Mouse (Mus musculus): Measurements from ENCODE around the gene Slc7a4.

Gene Slc7a4

DNA sequence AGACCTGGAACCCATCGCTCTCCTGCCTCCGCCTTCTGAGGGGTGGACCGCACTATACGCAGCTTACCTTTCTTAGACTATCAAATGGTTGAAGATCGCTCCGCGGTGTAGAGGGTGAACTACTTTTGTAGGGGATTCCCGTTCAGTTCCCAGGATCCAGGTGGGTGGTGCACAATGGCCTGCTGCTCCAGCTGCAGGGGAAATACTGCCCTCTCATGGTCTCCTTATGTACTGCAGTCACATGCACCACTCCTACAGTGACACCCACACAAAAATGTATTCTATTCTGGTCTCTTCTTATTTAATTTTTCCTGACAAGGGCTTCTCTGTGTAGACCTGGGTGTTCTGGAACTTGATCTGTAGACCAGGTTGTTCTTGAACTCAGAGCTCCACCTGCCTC lies at the start of gene Slc7a4:
Gene Slc7a4, minus strand, starts transcription at position 151 of the 400 bp plus-strand sequence.
- in situ Hi-C loops (cut with MboI, MseI): no loop called here

DNA sequence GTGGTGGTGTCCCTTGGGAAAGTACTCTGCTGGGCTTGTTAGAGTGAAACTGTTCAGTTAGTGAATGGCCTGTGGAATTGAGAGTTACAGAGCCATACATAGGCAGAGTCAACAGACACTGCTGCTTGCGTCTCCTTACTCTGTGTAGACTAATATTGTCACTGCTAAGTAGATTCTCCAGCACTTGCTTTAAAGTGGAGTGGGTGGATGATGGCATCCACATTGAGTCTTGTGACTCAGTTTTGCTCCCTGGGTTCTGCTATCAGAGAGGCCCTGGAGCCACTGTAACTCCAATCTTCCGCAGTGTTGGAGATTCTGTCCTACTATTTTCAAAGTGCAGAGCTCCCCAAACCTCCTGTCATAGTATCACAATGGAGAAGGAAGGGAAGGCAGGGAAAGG lies 49.6 kb upstream of the Slc7a4 start:
- in situ Hi-C loops (cut with MboI, MseI): no loop called here

DNA sequence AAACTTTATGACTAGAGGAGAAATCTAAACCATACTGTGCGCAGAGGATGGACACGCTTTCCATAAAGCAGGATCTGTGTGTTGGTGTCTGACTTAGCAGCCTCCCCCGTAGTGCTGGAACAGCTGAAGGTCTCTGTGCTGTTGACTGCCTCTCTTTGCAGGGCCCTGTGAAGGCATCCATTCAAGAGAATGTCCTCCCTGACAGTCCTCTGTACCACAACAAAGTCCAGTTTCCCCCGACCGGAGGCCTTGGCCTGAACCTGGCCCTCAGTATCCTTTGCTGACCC lies 43.2 kb upstream of the Slc7a4 start:
- in situ Hi-C loops (cut with MboI, MseI): no loop called here

DNA sequence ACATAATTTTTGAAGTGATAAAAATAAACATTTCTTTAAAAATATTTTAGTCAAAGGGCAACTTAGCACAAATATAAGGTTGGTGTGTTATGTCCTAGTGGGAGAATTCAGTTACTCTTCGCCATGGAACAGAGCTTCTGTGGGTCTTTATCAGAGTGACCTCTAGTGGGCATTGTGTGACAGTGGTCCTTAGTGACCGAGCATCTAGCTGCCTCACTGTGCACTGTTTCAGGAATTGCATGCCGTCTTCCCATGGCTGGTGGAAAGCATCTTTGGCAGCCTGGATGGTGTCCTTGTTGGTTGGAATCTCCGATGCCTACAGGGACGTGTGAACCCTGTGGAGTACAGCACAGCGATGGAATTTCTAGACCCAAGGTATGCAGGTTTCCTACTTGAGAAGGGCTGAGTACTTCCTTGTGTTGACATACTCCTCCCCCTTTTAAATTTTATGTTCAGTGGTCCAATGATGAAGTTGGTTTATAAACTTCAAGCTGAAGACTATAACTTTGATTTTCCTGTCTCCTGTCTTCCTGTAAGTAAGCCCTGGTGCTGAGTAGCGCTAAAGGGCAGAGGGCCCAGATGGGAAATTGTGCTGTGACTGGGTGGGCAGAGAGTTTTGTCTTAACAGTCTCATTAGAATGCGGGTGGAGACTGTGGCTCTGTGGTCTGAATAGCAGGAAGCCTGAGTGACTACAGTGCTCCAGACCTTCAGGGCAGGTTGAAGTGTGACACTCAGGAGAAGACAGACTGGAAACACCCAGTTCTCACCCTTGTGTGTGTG lies 42.7 kb upstream of the Slc7a4 start:
- in situ Hi-C loops (cut with MboI, MseI): no loop called here

DNA sequence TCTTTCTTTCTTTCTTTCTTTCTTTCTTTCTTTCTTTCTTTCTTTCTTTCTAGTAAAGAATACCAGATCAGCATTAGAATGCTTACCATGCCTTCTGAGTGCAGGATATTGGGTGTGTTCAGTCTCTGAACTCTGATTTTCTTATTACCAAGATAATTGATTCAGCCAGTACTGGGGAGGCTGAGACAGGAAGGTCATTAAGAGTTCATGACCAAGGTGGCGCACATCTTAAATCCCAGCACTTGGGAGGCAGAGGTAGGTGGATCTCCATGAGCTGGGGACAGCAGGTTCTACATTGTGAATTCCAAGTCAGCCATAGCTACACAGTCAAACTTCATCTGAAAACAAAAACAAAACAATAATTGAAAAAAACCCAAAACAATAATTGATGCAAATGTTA lies 38.9 kb upstream of the Slc7a4 start:
- in situ Hi-C loops (cut with MboI, MseI): no loop called here

DNA sequence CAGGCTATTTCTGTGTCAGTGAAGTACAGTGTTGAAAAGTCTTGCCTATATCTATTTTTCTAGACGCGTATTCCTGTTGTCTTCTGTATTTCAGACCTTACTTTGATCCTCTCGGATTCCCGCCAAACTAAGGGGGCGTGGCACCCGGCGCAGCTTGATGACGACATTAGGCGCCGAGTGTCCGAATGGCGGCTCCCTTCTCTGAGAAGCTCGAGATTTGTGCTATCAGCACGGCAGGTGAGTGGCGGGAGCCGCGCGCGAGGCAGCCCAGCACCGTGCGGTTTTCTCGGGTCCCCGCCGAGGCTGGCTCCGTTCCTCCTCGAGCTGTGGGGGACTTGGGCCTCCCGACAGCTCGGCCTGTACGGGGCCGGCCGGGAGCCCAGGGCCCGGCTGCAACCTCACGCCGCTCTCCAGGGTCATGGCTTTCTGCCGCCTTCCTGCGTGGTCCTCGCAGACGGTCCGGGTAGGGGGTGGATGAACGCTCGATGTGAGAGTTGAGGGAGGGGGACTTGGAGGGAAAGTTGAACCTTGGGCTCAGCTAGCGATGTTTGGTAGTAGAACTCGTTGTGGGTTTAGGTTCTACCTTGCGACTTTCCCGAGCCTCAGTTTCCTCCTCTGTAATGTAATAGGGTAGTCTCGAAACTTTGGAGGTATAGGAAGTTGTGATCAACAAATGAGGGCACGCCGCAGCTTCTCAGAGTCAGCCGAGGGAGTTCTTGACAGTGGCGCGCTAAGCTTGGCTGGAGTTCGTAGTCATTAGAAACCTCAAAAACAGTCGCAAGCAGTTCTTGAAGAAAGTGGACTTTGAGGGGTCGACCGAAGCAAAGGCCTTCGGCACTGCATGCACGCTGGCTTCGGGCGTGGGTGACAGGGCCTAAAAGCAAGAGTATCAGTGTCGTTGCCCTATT lies 36.4 kb upstream of the Slc7a4 start, which contains the start of gene Smpd4:
Gene Smpd4, plus strand, starts transcription at position 157 of the 908 bp plus-strand sequence.
- in situ Hi-C loops (cut with MboI, MseI): loop anchor here in 1 of 2 experiments (5.0 kb wide), 1 partner anchor 62 kb away; no protein-coding TSS in a partner anchor

DNA sequence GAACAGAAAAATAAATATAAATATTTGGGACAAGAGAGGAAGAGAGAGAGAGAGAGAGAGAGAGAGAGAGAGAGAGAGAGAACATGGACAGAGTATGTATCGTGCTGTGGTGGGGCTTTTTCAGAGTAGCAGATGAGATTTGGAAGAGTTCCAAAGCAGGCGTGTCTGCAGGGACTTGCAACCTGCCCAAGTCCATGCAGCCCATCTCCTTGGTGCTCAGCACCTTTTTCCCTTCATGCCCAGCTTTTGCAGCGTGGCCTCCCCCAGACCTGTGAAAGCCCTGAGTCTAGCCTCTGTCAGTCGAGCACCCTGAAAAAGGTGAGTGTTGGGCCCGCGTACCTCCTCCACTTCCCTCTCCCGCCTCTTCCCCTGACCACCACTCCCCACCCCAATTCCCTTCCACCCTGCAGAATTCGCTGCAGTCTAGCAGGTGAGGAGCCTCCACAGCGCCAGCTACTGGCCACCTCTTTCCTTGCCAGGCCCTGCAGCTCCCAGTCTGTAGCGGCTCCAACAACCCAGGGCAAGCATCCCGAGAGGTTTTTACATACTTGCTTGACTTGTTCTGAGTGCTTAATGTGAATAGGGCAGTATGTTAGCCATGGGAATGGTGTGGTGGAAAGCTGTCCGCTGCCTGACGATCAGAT lies 35.0 kb upstream of the Slc7a4 start:
- in situ Hi-C loops (cut with MboI, MseI): loop anchor here in 1 of 2 experiments (5.0 kb wide), 1 partner anchor 61 kb away; no protein-coding TSS in a partner anchor

DNA sequence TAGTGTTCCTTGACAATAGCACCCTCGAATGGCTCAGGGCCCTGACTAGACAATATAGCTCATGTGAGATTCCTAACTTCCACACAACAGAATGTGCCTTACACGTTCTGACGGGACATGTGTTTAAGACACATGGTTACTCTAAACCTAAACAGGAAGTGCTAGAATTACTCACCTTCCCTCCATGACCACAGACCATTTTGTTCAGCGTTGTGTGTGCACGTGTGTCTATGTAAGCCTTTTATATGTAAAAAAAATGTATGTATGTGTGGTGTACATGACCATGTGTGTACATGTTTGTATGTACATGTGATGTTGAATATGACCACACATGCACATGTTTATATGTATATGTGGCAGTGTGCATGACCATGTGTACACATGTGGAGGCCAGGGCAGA lies 33.2 kb upstream of the Slc7a4 start:
- in situ Hi-C loops (cut with MboI, MseI): loop anchor here in 1 of 2 experiments (5.0 kb wide), 1 partner anchor 59 kb away; no protein-coding TSS in a partner anchor

DNA sequence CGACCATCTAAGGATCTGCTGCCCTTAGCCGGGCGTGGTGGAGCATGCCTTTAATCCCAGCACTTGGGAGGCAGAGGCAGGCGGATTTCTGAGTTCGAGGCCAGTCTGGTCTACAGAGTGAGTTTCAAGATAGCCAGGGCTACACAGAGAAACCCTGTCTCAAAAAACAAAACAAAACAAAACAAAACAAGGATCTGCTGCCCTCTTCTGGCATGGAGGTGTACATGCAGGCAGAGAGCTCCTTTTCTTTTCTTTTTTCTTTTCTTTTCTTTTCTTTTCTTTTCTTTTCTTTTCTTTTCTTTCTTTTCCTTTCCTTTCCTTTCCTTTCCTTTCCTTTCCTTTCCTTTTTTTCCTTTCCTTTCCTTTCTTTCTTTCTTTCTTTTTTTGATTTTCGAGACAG lies 31.7 kb upstream of the Slc7a4 start:
- in situ Hi-C loops (cut with MboI, MseI): loop anchor here in 1 of 2 experiments (5.0 kb wide), 1 partner anchor 57 kb away; no protein-coding TSS in a partner anchor

DNA sequence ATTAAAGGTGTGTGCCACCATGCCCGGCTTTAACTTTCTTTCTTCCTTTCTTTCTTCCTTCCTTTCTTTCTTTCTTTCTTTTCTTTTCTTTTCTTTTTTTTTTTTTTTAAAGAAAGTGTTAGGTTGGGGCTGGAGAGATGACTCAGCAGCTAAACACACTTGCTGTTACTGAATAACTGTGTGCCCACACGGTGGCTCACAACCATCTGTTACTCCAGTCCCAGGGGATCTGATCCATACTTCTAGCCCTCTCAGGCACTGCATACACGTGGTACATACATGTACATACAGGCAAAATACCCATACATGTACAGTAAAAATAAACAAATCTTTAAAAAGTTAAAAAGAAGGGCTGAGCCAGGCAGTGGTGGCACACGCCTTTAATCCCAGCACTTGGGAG lies 28.4 kb upstream of the Slc7a4 start:
- in situ Hi-C loops (cut with MboI, MseI): no loop called here

DNA sequence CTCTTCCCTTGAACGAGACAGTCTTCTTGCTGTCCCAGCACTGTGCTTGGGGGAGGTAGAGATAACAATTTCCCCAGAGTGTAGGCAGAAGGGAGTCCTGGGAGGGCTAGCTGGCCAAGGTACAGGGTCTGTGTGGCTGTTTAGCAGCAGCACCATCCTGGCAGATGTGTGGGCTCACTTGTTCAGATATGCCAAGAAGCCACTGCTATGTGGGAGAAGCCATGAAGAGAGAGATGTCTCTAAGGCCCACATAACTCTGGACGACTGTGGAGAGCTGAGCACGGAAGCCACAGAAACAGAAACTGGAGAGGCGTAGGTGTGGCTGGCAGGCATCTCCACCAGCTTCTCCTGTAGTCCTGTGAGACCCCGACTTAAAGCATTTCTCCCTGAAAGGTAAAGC lies 22.7 kb upstream of the Slc7a4 start:
- in situ Hi-C loops (cut with MboI, MseI): no loop called here

DNA sequence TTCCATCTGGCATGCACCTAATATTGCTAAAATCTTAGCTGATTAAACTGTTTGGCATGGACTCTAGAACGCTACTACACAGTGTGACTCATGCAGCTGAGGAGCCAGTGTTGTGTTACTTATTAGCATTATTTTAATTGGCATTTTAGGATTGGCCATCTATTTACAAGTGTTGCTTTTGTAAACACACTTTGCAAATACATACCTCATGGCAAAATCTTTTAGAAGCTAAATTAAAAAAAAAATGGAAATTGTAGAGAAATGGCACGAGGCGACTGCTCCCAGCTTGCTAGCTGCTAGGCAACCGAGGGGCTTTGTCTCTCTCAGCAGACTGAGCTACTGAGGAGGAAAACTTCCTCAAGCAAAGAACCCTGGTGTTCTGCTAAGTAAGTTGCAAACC lies 21.9 kb upstream of the Slc7a4 start:
- in situ Hi-C loops (cut with MboI, MseI): no loop called here

DNA sequence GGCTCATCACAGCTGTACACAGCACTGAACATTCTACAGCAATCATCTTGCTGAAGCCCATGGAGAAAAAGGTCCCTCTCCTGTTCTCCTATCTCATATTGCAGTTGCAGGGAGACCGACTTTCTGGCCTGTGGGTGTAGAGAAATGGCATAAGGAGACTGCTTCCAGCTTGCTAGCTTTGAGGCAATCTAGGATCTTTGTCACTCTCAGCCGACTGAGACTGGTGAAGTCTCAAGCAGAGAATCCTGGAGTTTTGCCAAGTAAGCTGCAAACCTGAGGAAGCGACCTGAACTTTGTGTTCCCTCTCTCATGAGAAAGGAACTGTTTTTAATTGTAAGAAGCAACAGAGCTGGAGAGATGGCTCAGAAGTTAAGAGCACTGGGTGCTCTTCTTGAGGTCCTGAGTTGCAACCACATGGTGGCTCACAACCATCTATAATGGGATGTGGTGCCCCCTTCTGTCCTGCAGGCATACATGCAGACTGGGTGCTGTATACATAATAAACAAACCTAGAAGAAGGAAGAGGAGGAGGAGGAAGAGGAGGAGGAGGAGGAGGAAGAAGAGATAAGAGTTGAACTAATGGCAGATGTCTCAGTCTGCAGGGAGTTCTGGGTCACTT lies 18.0 kb upstream of the Slc7a4 start:
- in situ Hi-C loops (cut with MboI, MseI): no loop called here

DNA sequence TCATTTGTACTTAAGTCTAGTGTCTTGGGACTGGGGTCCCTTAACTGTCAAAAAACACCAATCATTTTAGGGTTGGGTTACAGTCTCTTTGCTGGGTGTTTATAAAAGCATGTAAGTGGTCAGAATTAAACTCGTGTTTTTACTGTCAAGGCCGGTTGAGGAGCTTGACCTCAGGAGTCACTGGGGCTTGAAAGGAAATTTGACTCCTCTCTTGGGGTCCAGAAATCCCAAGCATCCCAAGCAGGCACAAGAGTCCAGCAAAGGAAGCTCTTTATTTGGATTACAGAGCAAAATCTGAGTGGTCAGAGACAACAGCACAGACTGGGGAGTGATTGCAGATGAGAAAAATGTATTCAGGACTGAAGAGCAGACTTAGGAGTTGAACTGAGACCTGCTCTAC lies 7.7 kb upstream of the Slc7a4 start:
- in situ Hi-C loops (cut with MboI, MseI): no loop called here

DNA sequence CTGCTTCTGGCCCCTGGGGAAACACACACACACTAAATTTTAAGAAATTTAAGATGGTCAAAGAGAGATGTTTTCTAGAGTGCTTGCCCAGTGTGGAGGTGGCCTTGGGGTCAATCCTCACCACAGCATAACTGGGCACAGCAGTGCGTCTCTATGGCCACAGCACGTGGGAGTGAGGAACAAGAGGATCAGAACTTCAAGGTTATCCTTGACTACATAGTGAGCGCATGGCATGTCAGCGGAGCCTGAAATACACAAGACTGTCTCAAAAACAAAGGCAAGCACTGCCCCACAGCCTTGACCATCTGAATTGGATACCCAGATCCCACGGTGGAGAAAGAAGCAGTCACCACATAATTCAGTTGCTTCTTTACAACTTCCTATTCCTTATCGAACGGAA lies 1.5 kb upstream of the Slc7a4 start:
- in situ Hi-C loops (cut with MboI, MseI): no loop called here

DNA sequence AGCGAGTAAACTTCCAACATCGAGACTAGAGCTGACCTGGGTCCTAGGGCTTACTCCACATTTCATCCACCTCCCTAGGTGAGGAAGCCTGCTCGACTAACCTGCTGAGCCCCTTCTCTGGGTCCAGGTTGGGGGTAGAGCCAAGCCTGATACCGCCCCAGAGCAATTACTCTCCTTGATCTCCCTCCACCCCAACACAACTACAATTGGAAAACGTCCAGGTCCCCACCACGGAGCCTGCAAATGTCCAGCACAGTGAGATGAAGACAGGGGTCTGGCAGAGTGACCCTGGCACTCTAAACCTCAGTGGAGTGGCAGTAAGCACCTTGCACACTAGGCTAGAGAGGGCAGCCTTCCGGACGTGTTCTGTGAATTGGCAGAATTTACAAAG lies 6.2 kb downstream of the Slc7a4 start:
- in situ Hi-C loops (cut with MboI, MseI): loop anchor here in 1 of 2 experiments (10.0 kb wide), 1 partner anchor 62 kb away; no protein-coding TSS in a partner anchor

DNA sequence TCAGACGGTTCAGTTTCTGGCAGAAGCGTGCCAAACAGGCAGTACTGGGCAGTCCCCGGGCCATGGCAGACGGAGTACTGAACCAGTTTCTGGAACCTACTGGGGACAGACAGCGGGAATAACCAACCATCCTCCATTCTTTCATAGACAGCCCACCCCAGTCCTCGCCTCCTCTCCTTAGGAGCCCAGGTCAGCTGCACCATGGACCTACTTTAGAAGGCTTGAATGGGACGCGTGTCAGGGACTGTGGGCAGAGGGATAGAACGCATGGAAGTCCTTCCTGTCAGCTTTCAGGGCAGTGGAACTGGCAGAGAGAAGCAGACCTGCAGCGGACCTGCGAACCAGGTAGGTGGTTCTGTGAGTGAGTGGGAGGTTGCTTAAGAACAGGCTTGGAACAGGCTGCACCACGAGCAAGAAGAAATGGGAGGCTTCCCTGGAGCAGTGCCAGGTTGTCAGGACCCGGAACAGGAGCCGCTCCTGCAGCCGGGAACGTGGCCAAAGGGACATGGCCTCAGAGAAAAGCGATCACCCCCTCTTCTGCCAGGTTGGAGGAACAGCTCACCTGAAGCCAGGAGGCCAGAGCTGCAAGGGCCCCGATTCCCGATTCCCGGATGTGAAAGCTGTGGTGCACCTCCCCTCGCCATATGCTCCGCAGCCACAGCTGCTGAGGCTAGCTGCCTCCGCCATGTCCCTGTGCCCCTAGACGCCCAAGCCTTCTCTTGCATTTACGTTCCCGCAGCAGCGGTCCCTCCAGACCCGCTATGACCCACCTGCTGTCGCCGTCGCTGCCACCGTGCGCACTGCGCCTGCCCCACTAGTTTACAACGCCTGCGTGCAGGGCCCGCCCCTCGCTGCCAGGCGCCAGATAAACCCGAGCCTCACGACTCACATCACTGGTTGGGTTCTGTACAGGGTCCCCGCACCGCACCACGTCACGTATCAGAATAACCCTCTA lies 6.9 kb downstream of the Slc7a4 start:
- in situ Hi-C loops (cut with MboI, MseI): loop anchor here in 1 of 2 experiments (10.0 kb wide), 1 partner anchor 61 kb away; no protein-coding TSS in a partner anchor

DNA sequence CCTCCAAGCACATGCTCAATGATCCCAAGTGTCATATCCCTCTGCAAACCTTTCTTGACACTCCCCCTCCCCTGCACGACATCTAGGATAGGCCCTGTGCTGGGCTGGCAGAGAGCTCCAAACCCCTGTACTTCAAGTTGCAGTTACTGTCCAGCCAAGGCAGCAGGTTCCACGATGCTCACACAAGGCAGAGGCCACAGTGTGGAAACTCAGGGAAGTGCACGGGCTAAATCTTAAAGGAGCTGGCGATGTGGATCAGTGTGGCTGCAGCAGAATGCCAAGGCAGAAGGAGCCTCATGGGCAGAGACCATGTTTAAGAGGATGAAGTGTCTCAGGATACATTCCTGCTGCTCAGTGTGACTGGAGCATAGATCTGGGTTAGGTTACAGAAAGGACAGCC lies 16.8 kb downstream of the Slc7a4 start:
- in situ Hi-C loops (cut with MboI, MseI): no loop called here

DNA sequence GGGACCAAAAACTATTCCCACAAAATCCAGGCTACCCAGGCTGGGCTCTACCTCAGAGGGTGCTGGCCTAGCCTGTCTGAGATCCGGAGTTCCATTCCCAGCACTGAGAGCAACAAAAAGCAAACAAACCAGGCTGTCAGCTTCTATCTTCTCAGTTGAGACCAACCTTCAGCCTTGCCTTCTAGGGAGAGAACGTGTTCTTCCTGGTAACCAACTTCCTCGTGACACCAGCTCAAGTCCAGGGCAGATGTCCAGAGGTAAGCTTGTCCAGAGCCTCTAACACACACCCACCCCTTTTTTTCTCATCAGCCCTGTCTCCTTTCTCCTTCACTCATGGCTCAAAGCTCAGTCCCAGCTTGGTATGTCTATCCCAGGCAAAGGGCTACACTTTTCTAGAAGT lies 18.2 kb downstream of the Slc7a4 start:
- in situ Hi-C loops (cut with MboI, MseI): no loop called here

DNA sequence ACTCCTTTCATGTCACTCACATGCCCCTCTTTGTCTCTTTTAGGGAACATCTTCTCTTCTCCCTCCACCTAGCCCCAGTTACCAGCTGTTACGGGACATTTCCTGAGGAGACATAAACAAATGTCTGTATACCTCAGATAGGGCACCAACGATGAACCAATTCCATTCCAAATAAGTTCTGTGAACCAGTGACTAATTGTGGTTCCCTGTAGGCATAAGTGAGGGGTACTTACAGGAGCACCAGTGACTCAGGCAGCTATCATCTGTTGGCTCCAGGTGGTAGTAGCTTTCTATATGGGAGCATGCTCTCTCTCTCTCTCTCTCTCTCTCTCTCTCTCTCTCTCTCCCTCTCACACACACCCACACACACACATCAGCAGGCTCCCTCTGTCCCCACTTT lies 18.8 kb downstream of the Slc7a4 start:
- in situ Hi-C loops (cut with MboI, MseI): no loop called here
